In genomic region chr9:122305302-122305701, GRCm38 (mm10) we compare ENCODE assay signal across 13 mouse cellular contexts.
"Had no signal": no experiment of that assay in that cellular context is flagged by ENCODE, and none has a peak within 500 bp of the region (broad histone marks: within the 10 kb centered on the region; RNA-seq: fewer than 3 reads in every experiment).

No protein-coding gene starts in this region.

- DNase-seq: kidney, adult 11 months; kidney, postnatal 10 days; midbrain, embryonic 14.5 days; right cerebral cortex, postnatal 4 days; spleen, adult 18-20 months; thymus, postnatal 36 days had no signal

- H3K27me3 ChIP-seq: lung, embryonic 15.5 days; neural tube, embryonic 15.5 days had no signal

- H3K9me3 ChIP-seq: limb, embryonic 10.5 days; liver, embryonic 12.5 days; lung, embryonic 15.5 days; midbrain, embryonic 10.5 days; neural tube, embryonic 15.5 days had no signal

- H3K9ac ChIP-seq: liver, embryonic 12.5 days; lung, embryonic 15.5 days; neural tube, embryonic 15.5 days had no signal

- H3K36me3 ChIP-seq: limb, embryonic 10.5 days; liver, embryonic 12.5 days; lung, embryonic 15.5 days; midbrain, embryonic 10.5 days; neural tube, embryonic 15.5 days had no signal

- H3K27ac ChIP-seq: left cerebral cortex, adult 2 months; limb, embryonic 10.5 days; liver, embryonic 12.5 days; lung, embryonic 15.5 days; midbrain, embryonic 10.5 days; neural tube, embryonic 15.5 days had no signal

- H3K4me3 ChIP-seq: left cerebral cortex, adult 2 months; limb, embryonic 10.5 days; liver, embryonic 12.5 days; lung, embryonic 15.5 days; midbrain, embryonic 10.5 days; myocyte; neural tube, embryonic 15.5 days had no signal

- H3K4me1 ChIP-seq: midbrain, embryonic 10.5 days had no signal

- H3K4me2 ChIP-seq: liver, embryonic 12.5 days; lung, embryonic 15.5 days; neural tube, embryonic 15.5 days had no signal

- ATAC-seq: liver, embryonic 12.5 days had no signal
